Mouse (Mus musculus) stomach, postnatal 0 days (tissue): ENCODE data around the gene Cfap36. TPM values are rescaled to one million over a fixed set of nuclear protein-coding genes. Genes with fewer than 3 reads are reported as not detected.
A peak's percentile ranks its signal among the peaks of the same experiment; 100 is the strongest.

Source experiments
- ATAC-seq: fragments of 200-750 bp; cut with Nextera tagmentation; 2 replicates; pipeline ENCODE4 v1.8.0; 2017; ENCODE audit not compliant: low FRiP score, low TSS enrichment
- DNase-seq: peaks from one replicate; pipeline ENCODE4 v3.0.0-alpha.2; 2016; ENCODE audit warnings: low spot score
- H3K27ac ChIP-seq: fragments of 300-500 bp; sonication (generic); replicated peaks from 2 replicates; pipeline ENCODE4 v1.5.1; 2014; ENCODE audit warnings: mild to moderate bottlenecking, control low read depth
- H3K27me3 ChIP-seq: fragments of 300-500 bp; sonication (generic); 2 replicates; pipeline ENCODE4 v1.6.1; 2014; ENCODE audit warnings: low read length; ENCODE audit not compliant: control insufficient read depth, insufficient read depth
- H3K36me3 ChIP-seq: fragments of 300-500 bp; sonication (generic); 2 replicates; pipeline ENCODE4 v1.6.1; 2014; ENCODE audit warnings: low read length, mixed read lengths; ENCODE audit not compliant: control insufficient read depth, insufficient read depth
- H3K4me1 ChIP-seq: fragments of 300-500 bp; sonication (generic); replicated peaks from 2 replicates; pipeline ENCODE4 v1.6.1; 2014; ENCODE audit warnings: antibody characterized with exemption; ENCODE audit not compliant: control insufficient read depth, insufficient read depth
- H3K4me2 ChIP-seq: fragments of 300-500 bp; sonication (generic); replicated peaks from 2 replicates; pipeline ENCODE4 v1.6.1; 2014; ENCODE audit warnings: low read depth, mild to moderate bottlenecking, control low read depth, moderate library complexity
- H3K4me3 ChIP-seq: fragments of 300-500 bp; sonication (generic); 2 replicates; pipeline ENCODE4 v1.5.1; 2014; ENCODE audit warnings: low read depth, low read length, control low read depth
- H3K9ac ChIP-seq: fragments of 300-500 bp; sonication (generic); 2 replicates; pipeline ENCODE4 v1.6.1; 2014; ENCODE audit warnings: mild to moderate bottlenecking, low read length, control low read depth, mixed read lengths
- H3K9me3 ChIP-seq: fragments of 300-500 bp; sonication (generic); 2 replicates; pipeline ENCODE4 v1.6.1; 2016; ENCODE audit warnings: low read length; ENCODE audit not compliant: control insufficient read depth
- CTCF ChIP-seq: IDR thresholded peaks from 2 replicates; pipeline ENCODE4 v1.5.1; 2016; ENCODE audit warnings: antibody characterized with exemption, low read depth, mild to moderate bottlenecking, moderate library complexity
- EP300 ChIP-seq: optimal IDR thresholded peaks from 2 replicates; pipeline ENCODE3; 2016; ENCODE audit warnings: antibody characterized with exemption
- WGBS: fragments of 180-500 bp; shearing (Covaris S2); extraction: QIAGEN DNeasy Blood & Tissue Kit; methylation state at CpG from one replicate; pipeline ENCODE4 v1.1.7; 2014; 5-methylcytosine and 5-hydroxymethylcytosine counted together
- polyA plus RNA-seq: library from polyadenylated mRNA; unstranded; fragments of >200 nt; fragmentation: Nextera tagmentation; extraction: Ambion mirVana; gene quantifications from 2 replicates; pipeline ENCODE4 v1.2.1, GENCODE M21; 2015

Gene Cfap36
- polyA plus RNA-seq, 1 experiment from 2014 or later, result 33.6 TPM

DNA sequence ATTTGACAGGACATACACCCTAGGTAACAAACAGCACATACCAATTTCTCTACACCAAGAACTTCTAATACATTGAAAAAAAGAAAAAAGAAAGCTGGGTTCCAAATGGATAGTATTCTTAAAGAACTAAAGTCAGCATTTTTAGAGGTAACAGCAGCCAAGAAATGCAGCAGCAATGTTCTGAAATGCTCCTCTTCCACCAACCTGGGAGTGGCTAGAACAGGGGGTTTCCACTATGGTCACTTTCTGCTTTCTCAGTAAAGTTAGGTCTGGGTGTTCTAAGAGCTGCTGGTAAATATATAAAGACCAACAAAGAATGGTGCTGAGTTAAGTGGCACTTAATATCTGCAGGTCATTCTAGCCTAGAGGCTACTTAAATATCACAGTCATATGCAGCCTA lies 28.2 kb downstream of the Cfap36 start:
- H3K36me3 ChIP-seq, result peaks cover 20% of the 10 kb centered on the region; the same call in 1 of the 2 replicates
- H3K27ac ChIP-seq, result no peak overlapping the region
- no peak for DNase-seq
- H3K27me3 ChIP-seq, result no peaks in the 10 kb centered on the region
- no peaks in the 10 kb centered on the region for H3K9me3 ChIP-seq
- H3K9ac ChIP-seq, result no peak overlapping the region
- H3K4me2 ChIP-seq, result no peak overlapping the region
- no peak for TF ChIP-seq EP300
- TF ChIP-seq CTCF, result no peak
- no peak for ATAC-seq
- H3K4me1 ChIP-seq, result no peaks in the 10 kb centered on the region
- no peak overlapping the region for H3K4me3 ChIP-seq

DNA sequence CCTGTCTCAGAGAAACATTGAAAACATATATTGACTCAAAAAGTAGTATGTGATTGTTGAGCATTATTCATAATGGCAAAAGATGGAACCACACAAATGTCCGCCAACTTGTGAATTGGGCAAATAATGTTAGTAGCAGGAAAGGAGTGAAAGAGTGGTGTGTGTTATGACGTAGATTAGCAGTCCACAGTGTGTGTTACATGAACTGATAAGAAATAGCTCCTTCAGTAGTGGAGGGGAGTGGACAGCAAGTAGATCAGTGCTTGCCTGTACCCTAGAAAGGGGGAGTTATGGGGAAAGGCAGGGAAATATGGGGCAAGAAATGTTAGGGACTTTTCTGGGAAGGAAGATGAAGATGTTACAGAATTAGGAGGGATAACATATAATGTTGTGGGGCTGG lies 31.0 kb downstream of the Cfap36 start:
- WGBS, result 84% methylated on average over 2 of the region's 2 CpGs
- peaks cover 15% of the 10 kb centered on the region; the same call in 1 of the 2 replicates for H3K36me3 ChIP-seq
- H3K27me3 ChIP-seq, result no peaks in the 10 kb centered on the region

DNA sequence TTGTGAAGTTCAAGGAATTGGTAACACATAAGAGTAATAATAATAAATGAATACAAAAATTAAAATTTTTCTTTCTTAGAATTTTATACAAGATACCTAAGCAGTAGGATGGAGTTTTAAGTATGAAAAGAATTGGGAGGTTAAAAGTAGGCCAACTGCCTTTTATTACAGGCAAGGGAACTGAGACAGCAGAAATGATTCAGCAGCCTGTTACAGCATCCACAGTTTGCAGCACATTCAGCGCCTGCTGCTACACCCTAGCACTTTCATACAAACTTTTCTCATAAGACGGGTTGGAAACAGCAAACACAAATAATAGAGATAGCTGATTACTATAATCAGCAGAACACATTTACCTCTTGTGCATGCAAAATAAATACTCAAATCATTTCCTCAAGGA lies 37.4 kb downstream of the Cfap36 start:
- Histone ChIP-seq H3K4me1 (no peaks in the 10 kb centered on the region), H3K27me3 (no peaks in the 10 kb centered on the region), H3K9me3 (no peaks in the 10 kb centered on the region), H3K36me3 (0 out of 2 replicates have a peak, but pooled peaks cover 5% of the 10 kb centered on the region), H3K4me2 (no peak overlapping the region), H3K4me3 (no peak overlapping the region), H3K27ac (no peak overlapping the region), H3K9ac (no peak overlapping the region)
- WGBS, result 63% methylated on average over 2 of the region's 2 CpGs
- no peak for DNase-seq
- TF ChIP-seq EP300, result no peak
- TF ChIP-seq CTCF, result no peak
- no peak for ATAC-seq

More for the DNA sequence above, 31.0 kb downstream of the Cfap36 start:
- no peak overlapping the region for H3K9ac ChIP-seq
- no peaks in the 10 kb centered on the region for H3K4me1 ChIP-seq
- ATAC-seq, result no peak
- DNase-seq, result no peak
- no peak for TF ChIP-seq EP300
- no peak overlapping the region for H3K27ac ChIP-seq
- no peaks in the 10 kb centered on the region for H3K9me3 ChIP-seq
- H3K4me2 ChIP-seq, result no peak overlapping the region
- H3K4me3 ChIP-seq, result no peak overlapping the region

DNA sequence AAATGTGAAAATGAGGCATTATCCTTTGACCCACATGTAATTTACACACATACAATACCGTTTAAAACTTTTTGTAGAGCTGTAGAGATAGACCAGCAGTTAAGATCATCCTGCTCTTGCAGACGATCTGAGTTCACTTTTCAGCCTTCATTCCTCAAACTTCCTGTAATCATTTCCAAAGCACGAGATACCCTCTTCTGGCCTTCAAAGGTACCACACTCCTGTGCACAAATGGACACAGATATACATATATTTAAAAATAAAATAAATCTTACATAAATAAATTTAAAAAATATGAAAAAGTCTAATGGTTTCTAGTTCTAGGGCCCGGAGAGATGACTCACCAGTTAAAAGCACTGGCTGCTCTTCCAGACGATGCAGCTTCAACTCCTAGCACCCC lies 43.6 kb downstream of the Cfap36 start:
- H3K4me2 ChIP-seq, result no peak overlapping the region
- TF ChIP-seq CTCF (peak; percentile 50), EP300 (no peak)
- H3K27ac ChIP-seq, result no peak overlapping the region
- H3K4me1 ChIP-seq, result no peaks in the 10 kb centered on the region
- H3K4me3 ChIP-seq, result no peak overlapping the region
- DNase-seq, result no peak
- no peak overlapping the region for H3K9ac ChIP-seq
- H3K27me3 ChIP-seq, result no peaks in the 10 kb centered on the region
- peaks cover 2% of the 10 kb centered on the region; the same call in 1 of the 2 replicates for H3K36me3 ChIP-seq
- no peaks in the 10 kb centered on the region for H3K9me3 ChIP-seq
- WGBS, result 79% methylated on average over 5 of the region's 5 CpGs
- ATAC-seq, result no peak

GRCm38 (mm10) chr11:29188981-29189380 lies 58.2 kb downstream of the Cfap36 start:
- H3K27me3 ChIP-seq, result no peaks in the 10 kb centered on the region
- no peaks in the 10 kb centered on the region for H3K4me1 ChIP-seq
- H3K9ac ChIP-seq, result no peak overlapping the region
- no peak for DNase-seq
- no peaks in the 10 kb centered on the region; the same call in none of the 2 replicates for H3K36me3 ChIP-seq
- WGBS, result 79% methylated on average over 2 of the region's 2 CpGs
- H3K4me3 ChIP-seq, result no peak overlapping the region
- no peak overlapping the region for H3K27ac ChIP-seq
- H3K4me2 ChIP-seq, result no peak overlapping the region
- H3K9me3 ChIP-seq, result no peaks in the 10 kb centered on the region
- ATAC-seq, result no peak
- TF ChIP-seq CTCF (no peak), EP300 (no peak)

- no peak overlapping the region for H3K9ac ChIP-seq
- no peak for ATAC-seq
- no peak for DNase-seq
Observed at GRCm38 (mm10) chr11:29181751-29182150, 65.5 kb downstream of the Cfap36 start.

More at GRCm38 (mm10) chr11:29181751-29182150, 65.5 kb downstream of the Cfap36 start:
- H3K4me1 ChIP-seq, result no peaks in the 10 kb centered on the region
- H3K27ac ChIP-seq, result no peak overlapping the region
- TF ChIP-seq EP300, result no peak
- TF ChIP-seq CTCF, result no peak
- no peaks in the 10 kb centered on the region for H3K27me3 ChIP-seq
- H3K9me3 ChIP-seq, result no peaks in the 10 kb centered on the region
- H3K4me3 ChIP-seq, result no peak overlapping the region
- no peak overlapping the region for H3K4me2 ChIP-seq
- 84% methylated on average over 5 of the region's 5 CpGs for WGBS
- H3K36me3 ChIP-seq, result peaks cover 5% of the 10 kb centered on the region
